Mouse (Mus musculus) CD4-positive, CD25-positive, alpha-beta regulatory T cell, adult 4 months (primary cell): ENCODE data around the gene Wnt10b. TPM values are rescaled to one million over a fixed set of nuclear protein-coding genes. Genes with fewer than 3 reads are reported as not detected.

Experiments used
- ATAC-seq: one replicate; pipeline ENCODE4 v1.8.0; 2017
- polyA plus RNA-seq, 2 experiments: library from polyadenylated mRNA; unstranded; fragments of 100-300 nt; shearing (Covaris generic); gene quantifications; one replicate each; pipeline ENCODE4 v1.2.1; 2017

Wnt10b gene
- polyA plus RNA-seq, 2 experiments from 2014 or later, result not detected

DNA sequence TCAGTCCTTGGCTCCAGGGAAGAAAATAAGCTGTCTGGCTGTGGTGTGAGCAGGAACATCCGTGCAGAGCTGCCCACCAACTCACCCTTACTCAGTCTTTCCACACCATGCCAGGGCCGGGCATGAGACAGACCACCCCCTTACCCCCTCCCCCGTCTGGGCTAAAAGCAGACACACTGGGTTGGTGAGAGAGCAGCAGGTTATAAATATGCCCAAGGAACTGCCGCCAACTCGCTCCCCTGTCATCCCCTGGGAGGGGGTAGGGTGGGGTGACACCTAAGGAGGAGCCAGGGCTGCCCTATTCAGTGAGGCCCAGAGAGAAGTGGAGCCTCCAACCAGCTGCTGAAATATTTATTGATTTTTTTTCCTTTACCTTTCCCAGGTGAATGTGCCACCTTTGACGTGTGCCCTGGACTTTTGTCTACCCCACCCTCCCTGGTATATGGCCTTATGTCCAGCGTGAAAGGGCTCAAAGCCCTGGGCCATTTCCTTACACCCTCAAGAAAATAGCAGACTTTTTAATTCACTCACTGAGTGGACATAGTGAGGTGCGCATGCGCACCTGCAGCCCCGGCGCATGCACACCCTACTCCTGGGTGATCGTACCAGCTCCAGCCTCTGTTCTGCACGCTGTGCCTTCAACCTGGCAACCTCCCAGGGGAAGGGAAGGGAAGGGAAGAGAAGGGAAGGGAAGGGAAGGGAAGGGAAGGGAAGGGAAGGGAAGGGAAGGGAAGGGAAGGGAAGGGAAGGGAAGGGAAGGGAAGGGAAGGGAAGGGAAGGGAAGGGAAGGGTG lies 19.0 kb upstream of the Wnt10b start:
- ATAC-seq, result no peak

DNA sequence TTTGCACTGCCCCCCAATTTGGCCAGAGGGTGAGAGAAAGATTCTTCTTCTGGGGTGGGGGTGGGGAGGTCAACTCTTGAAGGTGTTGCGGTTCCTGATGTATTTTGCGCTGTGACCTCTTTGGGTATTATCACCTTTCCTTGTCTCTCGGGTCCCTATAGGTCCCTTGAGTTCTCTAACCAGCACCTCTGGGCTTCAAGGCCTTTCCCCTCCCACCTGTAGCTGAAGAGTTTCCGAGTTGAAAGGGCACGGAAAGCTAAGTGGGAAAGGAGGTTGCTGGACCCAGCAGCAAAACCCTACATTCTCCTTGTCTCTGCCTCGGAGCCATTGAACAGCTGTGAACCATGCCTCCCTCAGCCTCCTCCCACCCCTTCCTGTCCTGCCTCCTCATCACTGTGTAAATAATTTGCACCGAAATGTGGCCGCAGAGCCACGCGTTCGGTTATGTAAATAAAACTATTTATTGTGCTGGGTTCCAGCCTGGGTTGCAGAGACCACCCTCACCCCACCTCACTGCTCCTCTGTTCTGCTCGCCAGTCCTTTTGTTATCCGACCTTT lies 15.3 kb upstream of the Wnt10b start:
- ATAC-seq, result peak; percentile 47

DNA sequence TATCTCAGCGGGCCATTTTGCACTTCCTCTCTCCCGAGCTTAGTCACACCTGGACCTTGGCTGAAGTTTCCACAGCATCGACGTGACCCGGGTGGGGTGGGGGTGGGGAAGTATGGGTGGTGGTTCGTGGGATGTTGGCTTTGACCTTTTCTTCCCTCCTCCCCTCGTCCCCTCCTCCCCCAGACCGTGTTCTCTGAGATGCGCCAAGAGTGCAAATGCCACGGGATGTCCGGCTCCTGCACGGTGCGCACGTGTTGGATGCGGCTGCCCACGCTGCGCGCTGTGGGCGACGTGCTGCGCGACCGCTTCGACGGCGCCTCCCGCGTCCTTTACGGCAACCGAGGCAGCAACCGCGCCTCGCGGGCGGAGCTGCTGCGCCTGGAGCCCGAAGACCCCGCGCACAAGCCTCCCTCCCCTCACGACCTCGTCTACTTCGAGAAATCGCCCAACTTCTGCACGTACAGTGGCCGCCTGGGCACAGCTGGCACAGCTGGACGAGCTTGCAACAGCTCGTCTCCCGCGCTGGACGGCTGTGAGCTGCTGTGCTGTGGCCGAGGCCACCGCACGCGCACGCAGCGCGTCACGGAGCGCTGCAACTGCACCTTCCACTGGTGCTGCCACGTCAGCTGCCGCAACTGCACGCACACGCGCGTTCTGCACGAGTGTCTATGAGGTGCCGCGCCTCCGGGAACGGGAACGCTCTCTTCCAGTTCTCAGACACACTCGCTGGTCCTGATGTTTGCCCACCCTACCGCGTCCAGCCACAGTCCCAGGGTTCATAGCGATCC lies 14.5 kb upstream of the Wnt10b start:
- peak; percentile 54 for ATAC-seq

DNA sequence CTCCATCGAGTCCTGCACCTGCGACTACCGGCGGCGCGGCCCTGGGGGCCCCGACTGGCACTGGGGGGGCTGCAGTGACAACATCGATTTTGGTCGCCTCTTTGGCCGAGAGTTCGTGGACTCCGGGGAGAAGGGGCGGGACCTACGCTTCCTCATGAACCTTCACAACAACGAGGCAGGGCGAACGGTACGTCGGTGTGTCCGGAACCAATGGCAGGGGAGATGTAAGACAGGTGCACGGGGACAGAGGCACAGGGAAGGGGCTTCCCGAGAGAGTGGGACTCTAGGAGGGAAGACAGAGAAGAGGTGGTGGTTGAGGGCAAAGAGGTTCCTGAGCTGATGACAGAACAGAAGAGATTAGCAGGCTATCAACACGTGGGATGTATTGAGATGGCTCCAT lies 13.8 kb upstream of the Wnt10b start:
- ATAC-seq, result peak; percentile 27

DNA sequence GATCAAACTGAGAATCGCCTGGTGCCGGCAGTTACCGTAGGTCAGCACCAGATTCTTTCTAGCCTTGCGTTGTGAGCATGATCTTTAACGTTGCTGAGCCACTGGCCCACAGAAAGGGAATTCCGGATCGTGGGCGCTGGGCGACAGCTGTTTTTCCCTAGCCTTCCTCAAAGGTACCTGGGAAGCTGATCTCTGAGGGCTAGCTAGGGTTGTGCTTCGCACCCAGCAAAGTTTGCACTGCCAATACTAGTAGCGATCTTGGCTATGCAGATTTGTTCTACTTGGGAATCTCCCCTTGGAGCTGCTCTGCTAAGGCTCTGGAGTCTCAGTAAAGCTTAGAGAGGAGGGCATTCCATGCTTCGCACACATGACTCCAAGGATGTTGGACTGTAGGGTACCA lies 13.3 kb upstream of the Wnt10b start:
- peak; percentile 36 for ATAC-seq

DNA sequence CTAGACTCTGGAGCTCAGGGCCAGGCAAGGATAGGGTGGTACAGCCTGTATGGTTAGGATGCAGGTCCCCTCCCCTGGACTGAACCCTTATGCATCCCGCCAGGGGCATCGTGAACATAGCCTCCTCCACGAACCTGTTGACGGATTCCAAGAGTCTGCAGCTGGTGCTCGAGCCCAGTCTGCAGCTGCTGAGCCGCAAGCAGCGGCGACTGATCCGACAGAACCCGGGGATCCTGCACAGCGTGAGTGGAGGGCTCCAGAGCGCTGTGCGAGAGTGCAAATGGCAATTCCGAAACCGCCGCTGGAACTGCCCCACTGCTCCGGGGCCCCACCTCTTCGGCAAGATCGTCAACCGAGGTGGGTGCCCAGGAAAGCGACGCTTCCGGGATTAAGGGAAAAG lies 12.8 kb upstream of the Wnt10b start:
- ATAC-seq, result no peak

DNA sequence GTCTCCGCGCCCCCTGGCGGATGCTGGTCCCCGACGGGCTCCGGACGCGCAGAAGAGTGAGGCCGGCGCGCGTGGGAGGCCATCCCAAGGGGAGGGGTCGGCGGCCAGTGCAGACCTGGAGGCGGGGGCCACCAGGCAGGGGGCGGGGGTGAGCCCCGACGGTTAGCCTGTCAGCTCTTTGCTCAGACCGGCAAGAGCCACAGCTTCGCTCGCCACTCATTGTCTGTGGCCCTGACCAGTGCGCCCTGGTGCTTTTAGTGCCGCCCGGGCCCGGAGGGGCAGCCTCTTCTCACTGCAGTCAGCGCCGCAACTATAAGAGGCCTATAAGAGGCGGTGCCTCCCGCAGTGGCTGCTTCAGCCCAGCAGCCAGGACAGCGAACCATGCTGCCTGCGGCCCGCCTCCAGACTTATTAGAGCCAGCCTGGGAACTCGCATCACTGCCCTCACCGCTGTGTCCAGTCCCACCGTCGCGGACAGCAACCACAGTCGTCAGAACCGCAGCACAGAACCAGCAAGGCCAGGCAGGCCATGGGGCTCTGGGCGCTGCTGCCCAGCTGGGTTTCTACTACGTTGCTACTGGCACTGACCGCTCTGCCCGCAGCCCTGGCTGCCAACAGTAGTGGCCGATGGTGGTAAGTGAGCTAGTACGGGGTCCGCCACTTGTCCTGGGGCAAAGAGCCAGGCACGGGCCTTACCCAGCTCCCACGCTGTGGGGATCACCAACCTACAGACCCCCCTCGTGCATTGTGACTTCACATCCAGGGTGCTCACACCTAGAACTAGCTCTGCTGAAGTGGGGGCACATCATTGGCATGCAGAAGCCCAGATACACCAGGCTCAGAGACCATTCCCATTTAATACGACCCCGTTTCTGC lies 11.9 kb upstream of the Wnt10b start, which contains the start of gene Wnt1:
Gene Wnt1, plus strand, starts transcription at position 197 of the 875 bp plus-strand sequence.
- ATAC-seq, result no peak

DNA sequence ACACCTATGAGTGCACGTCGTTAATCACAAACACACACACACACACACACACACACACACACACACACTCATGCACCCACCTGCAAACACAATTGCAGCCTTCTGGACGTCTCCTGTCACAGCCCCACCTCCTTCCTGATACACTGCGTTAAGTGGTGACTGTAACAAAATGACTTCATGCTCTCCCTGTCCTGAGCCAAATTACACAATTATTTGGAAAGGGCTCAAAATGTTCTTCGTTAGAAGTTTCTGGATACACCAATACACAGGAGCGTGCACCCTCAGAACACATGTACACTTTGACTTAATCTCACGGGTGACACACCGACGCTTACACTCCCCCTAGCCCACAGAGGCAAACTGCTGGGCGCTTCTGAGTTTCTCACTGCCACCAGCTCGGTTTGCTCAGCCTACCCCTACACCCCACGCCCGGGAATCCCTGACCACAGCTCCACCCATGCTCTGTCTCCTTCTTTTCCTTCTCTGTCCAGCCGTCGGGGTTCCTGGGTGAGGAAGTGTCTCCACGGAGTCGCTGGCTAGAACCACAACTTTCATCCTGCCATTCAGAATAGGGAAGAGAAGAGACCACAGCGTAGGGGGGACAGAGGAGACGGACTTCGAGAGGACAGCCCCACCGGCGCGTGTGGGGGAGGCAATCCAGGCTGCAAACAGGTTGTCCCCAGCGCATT lies 11.2 kb upstream of the Wnt10b start:
- ATAC-seq, result no peak

DNA sequence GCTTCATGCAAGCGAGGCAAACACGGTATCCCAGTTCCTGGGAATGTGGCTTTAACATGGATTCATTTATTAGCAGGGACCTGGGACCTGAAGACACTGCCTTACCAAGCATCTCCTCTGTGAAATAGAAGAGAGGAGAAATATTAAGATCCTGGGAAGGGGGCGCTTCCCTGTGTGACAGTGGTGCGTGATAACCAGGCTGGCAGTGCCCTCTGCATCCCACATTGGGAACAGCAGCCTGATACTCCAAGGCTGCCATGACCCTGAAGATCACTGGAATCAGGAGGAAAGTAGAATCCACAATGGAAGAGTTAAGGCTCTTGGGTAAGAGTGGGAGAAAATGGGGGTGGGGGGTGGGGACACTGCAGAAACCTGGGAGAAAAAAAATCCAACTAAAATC lies 10.0 kb upstream of the Wnt10b start:
- ATAC-seq, result no peak

DNA sequence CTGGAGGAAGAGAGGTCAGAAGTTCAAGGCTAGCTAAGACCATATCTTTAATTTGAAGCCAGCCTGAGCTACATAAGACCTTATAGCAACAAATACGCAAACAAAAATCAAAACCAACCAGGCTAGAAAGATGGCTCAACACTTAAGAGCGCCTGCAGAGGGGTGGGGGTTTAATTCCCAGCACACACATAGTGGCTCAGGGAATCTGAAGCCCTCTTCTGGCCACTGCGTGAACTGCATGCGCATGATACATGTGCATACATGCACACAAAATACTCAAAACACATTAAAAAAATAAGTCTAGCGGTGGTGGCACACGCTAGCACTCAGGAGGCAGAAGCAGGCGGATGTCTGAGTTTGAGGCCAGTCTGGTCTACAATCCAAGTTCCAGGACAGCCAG lies 7.8 kb upstream of the Wnt10b start:
- no peak for ATAC-seq

DNA sequence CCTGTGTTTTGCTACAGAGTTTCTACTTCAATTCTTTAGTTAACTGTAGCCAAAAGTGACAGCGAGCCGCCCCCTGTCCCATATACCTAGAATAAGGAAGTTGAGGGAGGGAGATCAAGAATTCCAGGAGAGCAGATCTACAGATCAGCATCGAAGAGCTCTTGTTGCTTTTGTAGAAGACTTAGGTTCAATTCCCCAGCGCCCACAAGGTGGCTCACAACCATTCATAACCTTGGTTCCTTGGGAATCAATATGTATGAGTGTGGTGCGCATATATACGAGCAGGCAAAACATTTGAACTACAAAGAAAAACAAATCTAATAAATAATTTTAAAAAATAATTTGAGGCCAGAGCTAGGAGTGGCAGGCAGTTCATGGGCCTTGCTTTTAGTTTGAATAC lies 3.2 kb upstream of the Wnt10b start:
- ATAC-seq, result no peak

DNA sequence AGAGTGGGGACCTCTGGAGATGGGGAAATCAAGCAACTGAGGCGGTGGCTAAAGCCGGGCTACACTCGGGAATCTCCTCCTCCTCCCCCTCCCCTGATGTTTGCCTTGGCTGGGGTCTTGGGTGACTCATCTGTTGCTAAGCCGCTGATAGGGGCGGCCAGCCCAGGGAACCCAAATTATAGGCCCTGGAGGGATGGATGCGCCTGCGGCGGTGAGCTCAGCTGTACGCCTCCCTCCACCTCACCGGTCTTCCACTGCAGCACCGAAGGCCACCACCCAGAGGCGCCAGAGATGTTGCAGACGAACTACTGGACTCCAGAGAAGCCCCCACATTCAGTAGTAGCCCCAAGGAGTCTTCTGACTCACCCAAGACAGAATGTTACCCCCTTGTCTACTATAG lies 2.6 kb upstream of the Wnt10b start:
- ATAC-seq, result no peak

DNA sequence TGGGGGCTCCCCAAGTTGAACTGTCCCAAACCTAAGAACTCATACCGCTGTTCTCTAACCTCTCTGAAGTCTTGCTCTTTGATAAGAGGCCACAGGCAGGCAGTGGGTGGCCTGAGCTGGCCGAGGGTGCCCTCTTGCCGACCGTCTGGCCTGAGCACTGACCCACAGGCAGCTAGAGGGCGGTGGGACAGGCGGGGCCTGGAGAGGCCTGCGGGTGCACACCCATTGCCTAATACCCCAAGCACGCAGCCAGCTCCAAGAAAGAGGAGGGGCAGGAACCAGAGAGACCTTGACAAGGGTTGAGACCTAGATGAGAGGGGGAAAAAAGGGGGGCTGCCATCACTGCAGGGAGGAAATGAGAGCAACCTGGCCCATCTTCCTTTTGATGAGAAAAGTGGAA lies 2.1 kb upstream of the Wnt10b start:
- ATAC-seq, result no peak

DNA sequence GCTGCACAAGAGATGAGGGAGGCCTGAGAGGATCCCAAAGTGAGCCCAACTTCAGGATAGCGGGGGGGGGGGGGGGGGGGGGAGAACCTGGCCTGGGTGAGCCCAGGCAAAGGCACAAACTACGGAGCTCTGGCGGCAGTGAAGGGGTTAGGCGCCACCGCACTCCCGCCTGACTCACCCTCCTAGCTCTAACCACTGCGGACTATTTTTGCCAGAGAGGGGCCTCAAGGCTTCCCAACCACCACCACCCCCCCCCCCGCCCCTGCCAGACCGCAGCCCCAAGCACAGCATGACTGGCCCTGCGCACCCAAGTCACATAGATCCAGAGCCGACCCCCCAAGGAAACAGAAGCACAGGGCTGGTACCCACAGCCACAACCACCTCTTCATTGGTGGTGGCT lies 856 bp upstream of the Wnt10b start:
- no peak for ATAC-seq

DNA sequence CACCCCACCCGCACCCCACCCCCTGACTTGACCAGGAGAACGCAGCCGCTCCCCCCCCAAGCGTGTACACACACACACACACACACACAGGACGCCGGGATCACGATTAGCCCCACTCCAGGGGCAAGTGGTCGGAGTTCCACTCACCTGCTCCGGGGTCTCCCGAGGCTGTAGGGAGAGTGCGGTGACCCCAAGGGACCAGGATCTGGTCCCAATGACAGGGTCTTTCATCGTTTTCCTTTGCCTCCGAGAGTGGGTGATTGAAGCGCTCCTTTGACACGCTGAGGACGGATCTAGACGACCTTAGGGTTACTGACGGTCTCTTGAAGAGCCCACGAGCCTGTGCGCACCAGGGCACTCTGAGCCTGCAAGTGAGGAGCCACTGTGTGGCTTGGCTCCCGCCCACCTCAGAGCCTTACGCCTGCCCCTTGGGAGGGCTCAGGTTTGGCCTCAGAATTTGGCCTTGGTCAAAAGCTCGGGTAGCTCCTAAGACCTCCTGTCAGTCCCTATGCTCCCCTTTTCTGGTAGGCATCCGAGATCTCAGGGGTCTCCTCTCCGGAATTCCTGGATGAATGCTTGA lies 331 bp upstream of the Wnt10b start:
- ATAC-seq, result no peak

DNA sequence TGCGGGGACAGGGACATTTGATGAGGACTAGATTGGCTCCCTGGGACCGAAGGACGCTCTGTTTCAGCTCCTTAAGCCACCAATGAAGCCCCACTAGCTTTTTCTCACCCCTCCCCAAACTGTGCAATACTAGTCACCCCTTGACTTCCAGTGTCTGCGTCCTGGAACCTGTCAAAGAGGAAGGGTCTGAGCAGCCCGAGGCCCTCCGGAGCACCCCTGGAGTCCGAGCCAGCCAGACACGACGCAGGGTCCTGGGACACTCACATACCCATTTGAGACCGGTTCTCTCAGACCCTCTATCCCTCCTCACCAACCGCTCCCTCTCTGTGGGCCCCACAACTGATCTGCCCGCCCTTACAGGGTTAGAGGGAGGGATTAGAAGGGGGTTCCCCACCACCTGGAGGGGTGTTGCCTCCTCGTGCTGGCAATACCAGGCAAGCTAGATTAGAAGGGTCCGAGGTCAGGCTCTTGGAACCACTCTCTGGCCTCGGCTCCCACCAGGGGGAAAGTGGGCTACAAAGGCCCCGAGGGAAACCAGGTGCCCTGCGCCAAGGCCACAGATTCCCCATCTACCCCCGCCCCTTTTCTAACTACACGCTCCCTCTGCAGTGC lies 839 bp downstream of the Wnt10b start:
- no peak for ATAC-seq

DNA sequence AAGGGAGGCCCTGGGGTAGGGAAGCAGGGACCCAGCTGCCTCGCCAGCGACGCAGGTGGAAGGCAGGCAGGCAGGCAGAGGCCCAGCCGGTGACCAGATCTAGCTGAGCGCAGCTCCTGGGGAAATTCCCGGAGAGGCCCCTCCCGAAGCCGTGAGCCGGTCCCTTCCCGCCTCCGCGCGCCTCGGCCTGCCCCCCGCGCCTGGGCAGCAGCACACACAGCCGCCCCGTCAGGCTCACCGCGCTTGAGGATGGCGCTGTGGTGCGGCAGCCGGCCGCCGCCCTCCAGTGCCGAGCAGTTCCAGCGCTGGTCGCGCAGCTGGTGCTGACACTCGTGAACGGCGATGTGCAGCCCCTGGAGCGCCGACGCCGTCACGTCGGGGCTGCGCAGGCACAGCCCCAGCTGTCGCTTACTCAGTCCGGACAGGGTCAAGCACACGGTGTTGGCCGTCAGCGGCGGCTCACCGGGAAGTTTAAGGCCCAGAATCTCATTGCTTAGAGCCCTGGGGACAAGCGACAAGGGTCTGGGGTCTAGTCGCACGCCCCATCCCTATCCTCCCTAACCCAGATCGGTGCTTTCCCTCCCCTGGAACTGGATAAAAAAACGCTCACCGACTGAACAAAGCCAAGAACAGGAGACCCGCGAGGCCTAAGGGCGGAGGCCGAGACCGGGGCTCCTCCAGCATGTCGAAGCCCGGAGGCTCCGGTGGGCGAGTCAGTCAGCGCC lies 1.5 kb downstream of the Wnt10b start:
- ATAC-seq, result peak; percentile 46

DNA sequence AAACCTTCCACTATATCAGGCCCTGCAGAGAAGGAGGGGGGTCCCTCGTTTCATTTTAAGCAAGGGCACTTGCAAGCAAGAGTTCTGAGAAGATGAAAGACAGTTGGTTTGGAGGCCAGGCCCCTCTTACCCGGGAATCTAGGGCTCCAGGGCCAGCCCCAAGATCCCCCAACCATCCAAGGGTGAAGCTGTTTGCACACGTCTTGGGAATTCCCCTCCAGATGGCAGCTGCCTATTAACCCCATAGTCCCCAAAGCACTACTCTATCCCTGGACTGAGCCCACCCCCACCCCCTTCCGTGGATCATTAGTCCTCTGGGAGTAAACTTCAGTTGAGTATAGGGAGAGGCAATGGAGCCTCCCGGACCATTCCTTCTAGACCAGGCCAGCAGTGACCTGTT lies 2.4 kb downstream of the Wnt10b start:
- no peak for ATAC-seq

DNA sequence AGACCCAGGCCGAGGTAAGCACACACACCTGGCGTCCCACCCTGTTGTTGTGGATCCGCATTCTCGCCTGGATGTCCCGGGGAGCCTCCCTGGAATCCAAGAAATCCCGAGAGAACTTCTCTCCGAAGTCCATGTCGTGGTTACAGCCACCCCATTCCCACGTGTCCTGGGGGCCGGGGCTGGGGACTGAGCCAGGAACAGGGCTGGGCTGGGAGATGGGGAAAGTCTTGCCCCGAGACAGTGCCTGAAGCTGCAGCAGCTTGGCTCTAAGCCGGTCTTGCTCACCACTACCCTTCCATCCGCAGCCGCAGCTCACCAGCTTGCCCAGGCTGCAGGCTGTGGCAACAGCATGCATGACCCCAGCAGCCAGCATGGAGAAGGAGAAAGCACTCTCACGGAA lies 3.9 kb downstream of the Wnt10b start:
- ATAC-seq, result no peak

DNA sequence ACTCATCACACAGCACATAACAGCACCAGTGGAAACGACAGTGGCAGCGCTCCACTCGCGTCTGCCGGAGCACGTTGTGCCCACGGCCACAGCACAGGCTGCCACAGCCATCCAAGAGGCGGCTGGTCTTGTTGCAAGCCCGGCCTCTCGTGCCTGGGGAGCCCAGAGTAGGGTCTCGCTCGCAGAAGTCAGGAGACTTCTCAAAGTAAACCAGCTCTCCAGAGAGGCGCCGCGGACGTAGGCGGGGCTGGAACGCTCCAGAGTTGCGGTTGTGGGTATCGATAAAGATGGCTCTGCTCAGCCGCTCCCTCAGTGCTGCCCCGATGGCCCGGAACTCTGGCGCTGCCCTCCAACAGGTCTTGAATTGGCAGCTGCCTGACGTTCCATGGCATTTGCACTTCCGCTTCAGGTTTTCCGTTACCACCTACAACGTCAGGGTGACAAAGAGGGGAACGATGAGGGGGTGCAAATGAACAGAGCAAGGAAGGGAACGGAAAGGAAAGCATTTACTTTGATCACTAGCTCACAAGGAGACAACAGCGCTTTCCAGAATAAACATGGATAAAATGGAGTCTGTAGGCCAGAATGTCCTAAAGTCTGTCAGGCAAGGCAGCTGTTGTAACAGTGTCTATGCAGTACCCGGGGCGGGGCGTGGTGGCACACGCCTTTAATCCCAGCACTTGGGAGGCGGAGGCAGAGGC lies 5.3 kb downstream of the Wnt10b start:
- peak; percentile 69 for ATAC-seq
